Mouse (Mus musculus): ENCODE measurements around the gene Slk. TPM values are rescaled to one million over a fixed set of nuclear protein-coding genes. Genes with fewer than 3 reads are reported as not detected.

The Slk gene
- total and polyA plus RNA-seq, 3 experiments = 21.1 to 33.6 (median 25.5) TPM

DNA sequence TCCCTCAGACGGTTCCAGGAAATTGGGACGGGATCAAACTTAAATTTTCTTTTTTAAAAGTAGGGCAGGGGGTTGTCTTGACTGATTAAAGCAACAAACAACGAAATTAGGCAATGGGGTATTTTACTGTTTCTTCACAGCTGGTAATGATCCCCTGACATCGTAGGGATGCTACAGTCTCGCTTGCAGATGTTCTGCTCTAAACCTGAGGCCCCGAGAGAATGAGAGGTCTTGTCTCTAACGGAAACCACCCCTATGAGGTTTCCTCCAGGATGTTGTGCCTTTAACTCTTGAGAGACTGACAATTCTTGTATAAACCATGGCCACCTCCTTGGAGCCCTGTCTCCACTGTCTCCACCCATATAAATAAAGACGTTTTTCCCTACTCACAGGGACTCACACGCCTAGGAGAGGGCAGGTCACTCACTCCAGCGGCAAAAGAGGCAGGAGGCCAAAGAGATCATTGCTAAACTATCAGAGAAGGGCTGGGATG lies 42.1 kb upstream of the Slk start, which contains the start of gene Stn1:
Gene Stn1, minus strand, starts transcription at position 208 of the 493 bp plus-strand sequence.
- Histone ChIP-seq H3K36me3 (replicated peaks in 1 of 2; ENCODE audit: control insufficient read depth in 1 of 2, insufficient read depth in 1 of 2, low read length in 1 of 2) (peaks cover 8 to 23% of the 10 kb centered on the region in 2 experiments), H3K4me3 (replicated peaks in 1 of 3; ENCODE audit: low read depth in 2 of 3, low read length in 2 of 3, poor library complexity in 1 of 3) (peak within 1 kb of the TSS; percentile 69 to 93 (median 71)), H3K4me1 (ENCODE audit: control insufficient read depth in 1 of 2, insufficient read depth in 2 of 2) (peaks cover 8 to 35% of the 10 kb centered on the region in 2 experiments; a peak in 3 of 4 replicates), H3K79me2 (replicated peaks; ENCODE audit: control insufficient read depth, extremely low read depth, insufficient read depth, poor library complexity, severe bottlenecking) (no peaks in the 10 kb centered on the region), H3K9ac (ENCODE audit: insufficient read depth, low read depth) (peak within 1 kb of the TSS; percentile 95), H3K27ac (ENCODE audit: insufficient read depth, low read depth) (no peak within 1 kb of the TSS), H3K4me2 (ENCODE audit: insufficient read depth, low read depth, poor library complexity, severe bottlenecking) (peak within 1 kb of the TSS; percentile 95), H3K27me3 (replicated peaks) (peaks cover 35% of the 10 kb centered on the region), H3K9me3 (replicated peaks; ENCODE audit: low read length) (no peaks in the 10 kb centered on the region)
- dilution Hi-C loops (cut with MboI; ENCODE audit: extremely low pct_ligation_motif_present, extremely low pct_unique_long_range_greater_than_20kb, low sequenced_read_pairs) (no loop called here), in situ Hi-C loops (cut with MboI; ENCODE audit: low pct_ligation_motif_present, low pct_unique_long_range_greater_than_20kb, low sequenced_read_pairs) (loop anchor here (10.0 kb wide), 1 partner anchor 47 kb away; no protein-coding TSS in a partner anchor)
- TF ChIP-seq MEF2A (IDR thresholded peaks at IDR 0.05; ENCODE audit: borderline replicate concordance, low read depth, low read length) = 0 out of 2 replicates have a peak, but pooled peaks have one; percentile 21
- peak; percentile 28; the same call in 1 of the 2 replicates for TF ChIP-seq MXI1 (IDR thresholded peaks at IDR 0.05; ENCODE audit: low read depth, low read length)
- TF ChIP-seq BHLHE40 (IDR thresholded peaks at IDR 0.05; ENCODE audit: low read depth, low read length) = no peak
- no peak for TF ChIP-seq MYC (IDR thresholded peaks at IDR 0.05; ENCODE audit: low read depth, low read length)
- no peak for TF ChIP-seq RAD21 (IDR thresholded peaks at IDR 0.05; ENCODE audit: low read depth, low read length)
- TF ChIP-seq NRF1 (IDR thresholded peaks at IDR 0.05; ENCODE audit: low read depth, low read length) = 0 out of 2 replicates have a peak, but pooled peaks have one; percentile 12
- DNase-seq (ENCODE audit: extremely low read depth) = peak; percentile 46

- H3K9ac ChIP-seq (ENCODE audit: insufficient read depth, low read depth) = peak overlapping the region; percentile 60; the same call in 1 of the 2 replicates
- dilution Hi-C loops (cut with MboI; ENCODE audit: extremely low pct_ligation_motif_present, extremely low pct_unique_long_range_greater_than_20kb, low sequenced_read_pairs) = no loop called here
- no peaks in the 10 kb centered on the region for H3K9me3 ChIP-seq (replicated peaks; ENCODE audit: low read length)
- no peak overlapping the region for H3K27ac ChIP-seq (ENCODE audit: insufficient read depth, low read depth)
- peak overlapping the region; percentile 95 for H3K4me2 ChIP-seq (ENCODE audit: insufficient read depth, low read depth, poor library complexity, severe bottlenecking)
- in situ Hi-C loops (cut with MboI; ENCODE audit: low pct_ligation_motif_present, low pct_unique_long_range_greater_than_20kb, low sequenced_read_pairs) = loop anchor here (10.0 kb wide), 1 partner anchor 47 kb away; no protein-coding TSS in a partner anchor
- H3K4me3 ChIP-seq (replicated peaks in 1 of 3; ENCODE audit: low read depth in 2 of 3, low read length in 2 of 3, poor library complexity in 1 of 3) = peak overlapping the region in 2 of 3 experiments; percentile 53 to 69
- TF ChIP-seq ELF1 (IDR thresholded peaks at IDR 0.05; ENCODE audit: low read depth, low read length) = no peak
- no peak for TF ChIP-seq UBTF (IDR thresholded peaks at IDR 0.05; ENCODE audit: low read depth, low read length)
- 0 out of 2 replicates have a peak, but pooled peaks have one; percentile 10 for TF ChIP-seq JUN (IDR thresholded peaks at IDR 0.05; ENCODE audit: insufficient read depth, low read depth, low read length)
- TF ChIP-seq MEF2A (IDR thresholded peaks at IDR 0.05; ENCODE audit: borderline replicate concordance, low read depth, low read length) = peak; percentile 86
- TF ChIP-seq MAFK (IDR thresholded peaks at IDR 0.05; ENCODE audit: insufficient replicate concordance, low read length) = no peak
- no peak for TF ChIP-seq CHD1 (IDR thresholded peaks at IDR 0.05; ENCODE audit: low read depth, low read length)
- peaks cover 40% of the 10 kb centered on the region for H3K27me3 ChIP-seq (replicated peaks)
- peak; percentile 48 for DNase-seq (ENCODE audit: extremely low read depth)
- no peaks in the 10 kb centered on the region for H3K79me2 ChIP-seq (replicated peaks; ENCODE audit: control insufficient read depth, extremely low read depth, insufficient read depth, poor library complexity, severe bottlenecking)
- peaks cover 5 to 18% of the 10 kb centered on the region in 2 experiments for H3K36me3 ChIP-seq (replicated peaks in 1 of 2; ENCODE audit: control insufficient read depth in 1 of 2, insufficient read depth in 1 of 2, low read length in 1 of 2)
- H3K4me1 ChIP-seq (ENCODE audit: control insufficient read depth in 1 of 2, insufficient read depth in 2 of 2) = peaks cover 8 to 35% of the 10 kb centered on the region in 2 experiments; a peak in 3 of 4 replicates
Observed at GRCm38 (mm10) chr19:47537879-47538278, 41.6 kb upstream of the Slk start.

Data from CH12.LX (cell line).